Mouse (Mus musculus) heart, postnatal 10 days (tissue): Measurements from ENCODE around the gene Mecr. TPM values are rescaled to one million over a fixed set of nuclear protein-coding genes. Genes with fewer than 3 reads are reported as not detected.
"Not testable (repeated sequence)": the region's sequence is repeated elsewhere in the genome, so short reads cannot be mapped to it uniquely, and the experiment has no call there.

Experiments
- DNase-seq, 2 experiments: peaks; one replicate each; pipeline ENCODE4 v3.0.0; 2021
- intact Hi-C: fragments of 180-260 bp; cut with DNase I; formaldehyde crosslinking; loops from one replicate; pipeline ENCODE4 v1.15.1; 2025
- total RNA-seq, 2 experiments: library from RNA; stranded (reverse); gene quantifications; 2 replicates each; pipeline ENCODE4 v1.2.3; 2021

The Mecr gene
- total RNA-seq = 10 to 100 TPM; 31.7 to 33.2 TPM

DNA sequence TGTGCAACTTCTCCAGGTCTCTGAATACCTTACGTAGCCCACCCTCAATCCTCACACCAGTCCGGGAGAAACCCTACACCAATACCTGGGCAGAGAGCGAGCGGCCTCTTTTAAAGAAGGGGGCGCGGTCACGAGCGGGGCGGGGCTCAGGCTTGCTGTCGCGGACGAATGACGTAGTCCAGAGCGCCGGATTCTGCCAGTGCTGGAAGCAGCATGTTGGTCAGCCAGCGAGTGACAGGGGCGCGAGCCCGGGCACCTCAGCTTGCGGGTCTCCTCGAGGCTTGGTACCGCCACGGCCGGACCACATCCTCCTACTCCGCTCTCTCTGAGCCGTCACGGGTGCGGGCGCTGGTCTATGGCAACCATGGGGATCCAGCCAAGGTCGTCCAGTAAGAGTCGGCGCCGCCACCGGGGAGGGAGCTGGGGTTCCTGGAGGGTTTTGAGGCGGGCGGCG lies at the start of gene Mecr:
Mecr (plus strand) TSS at position 181 of the 454 bp plus-strand sequence.
- intact Hi-C loops = no loop called here

DNA sequence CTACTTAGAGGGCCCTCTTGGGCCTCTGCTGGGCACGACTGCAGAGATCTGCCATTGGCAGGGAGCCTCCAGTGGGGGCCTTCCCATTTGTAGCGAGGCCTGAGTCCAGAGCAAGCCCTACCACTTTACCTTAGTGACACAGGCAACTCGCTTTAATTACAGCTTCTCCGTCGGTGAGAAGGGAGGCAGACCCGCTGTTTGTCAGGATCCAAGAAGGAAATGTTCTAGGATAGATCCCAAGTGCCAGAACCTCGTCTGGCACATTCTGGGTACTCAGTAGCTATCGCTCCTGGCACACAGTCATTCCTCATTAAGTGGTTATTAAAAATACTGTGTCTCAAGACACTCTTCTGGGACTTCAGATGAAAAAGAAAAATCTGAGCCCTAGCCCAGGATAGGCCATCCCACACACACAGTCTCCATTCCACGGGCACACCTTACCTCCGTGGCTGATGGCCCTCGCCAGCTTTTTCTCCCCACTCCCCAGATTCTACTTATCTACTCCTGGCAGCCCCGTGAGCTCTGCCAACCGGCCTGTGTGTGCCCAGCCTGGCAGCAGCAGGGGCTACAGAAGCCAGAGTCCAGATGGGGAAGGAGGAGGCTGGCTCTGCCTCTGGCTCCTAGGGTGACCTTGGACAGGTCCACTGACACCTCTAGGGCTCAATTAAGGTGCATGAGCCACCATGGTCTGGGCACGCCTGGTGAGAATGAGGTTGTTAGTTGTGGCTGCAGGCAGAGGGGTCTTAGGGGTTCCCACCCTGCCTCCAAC lies 46.8 kb upstream of the Mecr start:
- intact Hi-C loops = no loop called here
- DNase-seq = peak; percentile 6 to 8

More for the DNA sequence above, at the start of gene Mecr:
- peak; percentile 94 to 97 for DNase-seq

DNA sequence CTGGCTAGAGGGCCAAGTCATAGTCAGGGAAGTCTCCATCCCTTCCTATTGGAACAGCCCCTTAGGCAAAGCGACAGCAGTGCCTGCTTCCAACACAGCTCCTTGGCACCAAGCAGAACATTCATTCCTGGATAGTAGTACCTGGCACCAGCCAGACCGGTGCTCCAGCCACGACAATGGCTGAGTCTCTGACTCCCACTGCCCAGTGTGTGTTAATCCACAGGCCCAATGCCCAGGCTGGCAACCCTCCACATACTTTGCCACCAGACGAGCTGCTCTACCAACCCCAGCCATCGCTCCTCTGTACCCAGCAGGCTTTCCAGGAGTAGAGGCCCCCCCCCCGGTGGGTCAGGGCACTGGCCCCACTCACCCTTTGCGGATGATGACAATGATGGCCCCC lies 45.8 kb upstream of the Mecr start:
- DNase-seq = peak; percentile 62 to 71
- intact Hi-C loops = no loop called here

DNA sequence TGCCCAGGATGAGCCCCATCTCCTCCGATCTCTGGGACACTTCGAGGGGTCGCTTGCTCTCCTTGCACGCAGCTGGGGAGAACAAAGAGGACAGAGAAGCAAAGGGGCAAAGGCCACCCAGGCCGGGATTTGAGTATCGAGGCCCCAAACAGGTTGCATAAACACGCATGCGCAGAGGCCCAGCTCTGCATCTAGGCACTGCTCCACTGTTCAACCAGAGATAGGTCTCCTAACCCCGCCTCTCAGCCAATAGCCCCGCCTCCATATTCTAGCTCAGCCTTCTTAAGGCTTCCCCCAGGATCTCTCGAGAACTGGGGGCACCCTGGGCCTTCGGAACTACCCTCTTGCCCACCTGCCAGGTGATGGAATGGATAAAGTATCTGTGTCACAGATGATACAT lies 45.4 kb upstream of the Mecr start:
- intact Hi-C loops = no loop called here
- no peak for DNase-seq

DNA sequence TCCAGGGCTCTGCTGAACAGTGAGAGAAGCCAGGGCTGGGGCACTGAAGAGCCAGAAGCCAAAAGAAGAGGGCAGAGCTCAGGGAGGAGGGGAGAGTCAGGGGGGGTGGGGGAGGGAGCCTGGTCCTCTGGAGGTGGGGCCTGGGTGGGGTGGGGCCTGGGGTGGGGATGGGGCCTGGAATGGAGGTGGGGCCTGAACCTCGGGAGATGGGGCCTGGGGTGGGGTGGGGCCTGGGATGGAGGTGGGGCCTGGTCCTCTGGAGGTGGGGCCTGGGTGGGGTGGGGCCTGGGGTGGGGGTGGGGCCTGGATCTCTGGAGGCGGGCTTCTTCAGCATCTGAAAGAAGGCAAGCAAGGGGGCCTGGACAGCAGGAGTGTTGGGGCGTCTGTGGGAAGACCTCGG lies 44.3 kb upstream of the Mecr start:
- no peak for DNase-seq
- intact Hi-C loops = no loop called here

DNA sequence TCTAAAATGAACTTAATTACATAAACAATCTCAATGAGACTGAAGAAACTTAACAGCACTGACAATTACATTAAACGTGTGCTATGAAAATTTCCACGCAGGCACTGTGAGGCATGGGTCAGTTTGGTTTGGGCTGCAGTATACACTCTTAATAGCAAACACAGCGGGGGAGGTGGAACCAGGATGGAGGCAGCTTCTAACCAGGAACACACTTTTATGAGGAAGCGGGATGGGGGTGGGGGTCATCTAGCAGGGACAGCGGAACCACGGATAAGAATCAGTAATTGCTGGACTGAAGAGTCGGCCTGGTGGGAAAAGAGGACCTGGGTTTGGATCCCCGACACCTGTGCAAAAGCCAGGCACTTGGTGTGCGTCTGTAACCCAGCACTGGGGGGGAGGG lies 39.4 kb upstream of the Mecr start:
- DNase-seq = no peak
- intact Hi-C loops = no loop called here

DNA sequence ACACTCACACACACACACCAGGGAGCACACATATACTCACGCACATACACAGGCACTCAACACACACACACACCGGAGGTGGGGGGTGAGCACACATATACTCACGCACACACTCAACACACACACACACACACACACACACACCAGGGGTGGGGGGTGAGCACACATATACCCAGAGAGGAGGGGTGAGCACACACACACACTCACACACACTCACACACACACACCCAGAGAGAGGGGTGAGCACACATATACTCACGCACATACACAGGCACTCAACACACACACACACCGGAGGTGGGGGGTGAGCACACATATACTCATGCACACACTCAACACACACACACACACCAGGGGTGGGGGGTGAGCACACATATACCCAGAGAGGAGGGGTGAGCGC lies 38.5 kb upstream of the Mecr start:
- DNase-seq, intact Hi-C loops: not testable (repeated sequence)

DNA sequence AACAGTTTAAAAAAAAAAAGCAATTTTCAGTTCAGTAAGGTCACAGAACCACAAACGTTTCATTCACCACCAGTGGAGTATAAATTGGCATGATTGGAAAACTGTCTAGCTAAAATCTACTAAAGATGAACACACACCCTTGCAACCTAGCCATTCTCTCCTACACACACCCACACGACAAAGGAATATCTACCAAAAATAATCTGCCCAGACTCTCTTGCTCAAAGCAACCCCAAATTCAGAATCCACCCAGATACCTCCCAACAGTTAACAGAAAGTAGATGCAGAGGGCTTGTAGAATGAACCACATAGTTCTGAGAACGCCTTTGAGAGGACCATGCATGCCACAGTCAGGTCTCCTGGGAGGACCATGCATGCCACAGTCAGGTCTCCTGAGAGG lies 38.0 kb upstream of the Mecr start:
- intact Hi-C loops = no loop called here
- no peak for DNase-seq

DNA sequence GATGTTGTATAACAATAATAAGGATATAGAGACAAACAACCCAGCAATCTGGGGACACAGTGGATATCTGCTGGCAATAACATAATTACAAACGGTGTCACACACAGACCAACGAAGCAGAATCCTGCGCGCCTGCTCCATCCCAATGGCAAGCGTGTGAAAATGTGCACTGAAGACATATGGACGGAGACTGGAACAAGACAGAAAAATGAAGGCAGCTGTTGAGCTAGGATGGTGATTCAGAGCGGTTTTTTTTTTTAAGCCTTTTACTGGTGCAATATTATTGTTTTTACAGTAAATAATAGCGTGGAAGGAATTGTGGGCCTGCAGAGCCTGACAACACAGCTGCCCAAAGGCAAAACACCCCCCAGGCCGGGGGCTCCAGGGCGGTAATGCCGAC lies 30.8 kb upstream of the Mecr start:
- no peak for DNase-seq
- intact Hi-C loops = no loop called here

DNA sequence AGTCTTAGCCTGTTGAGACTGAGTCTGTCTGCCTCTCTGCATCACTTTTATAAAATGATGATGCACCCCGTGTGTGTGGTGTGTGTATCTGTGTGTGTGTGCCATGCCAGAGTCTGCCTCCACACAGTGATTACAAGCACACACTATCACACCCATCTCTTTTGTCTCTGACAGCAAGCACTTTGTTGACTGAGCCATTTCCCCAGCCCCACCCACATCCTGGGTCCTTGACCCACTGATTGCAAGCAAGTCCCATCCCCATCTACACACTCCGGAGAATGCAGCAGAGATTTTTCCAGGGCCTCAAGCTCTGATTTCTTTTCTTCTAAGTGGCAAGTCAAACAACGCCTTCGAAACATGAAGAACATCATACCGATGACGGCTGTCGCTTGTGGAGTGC lies 29.5 kb upstream of the Mecr start:
- intact Hi-C loops = no loop called here
- no peak for DNase-seq

DNA sequence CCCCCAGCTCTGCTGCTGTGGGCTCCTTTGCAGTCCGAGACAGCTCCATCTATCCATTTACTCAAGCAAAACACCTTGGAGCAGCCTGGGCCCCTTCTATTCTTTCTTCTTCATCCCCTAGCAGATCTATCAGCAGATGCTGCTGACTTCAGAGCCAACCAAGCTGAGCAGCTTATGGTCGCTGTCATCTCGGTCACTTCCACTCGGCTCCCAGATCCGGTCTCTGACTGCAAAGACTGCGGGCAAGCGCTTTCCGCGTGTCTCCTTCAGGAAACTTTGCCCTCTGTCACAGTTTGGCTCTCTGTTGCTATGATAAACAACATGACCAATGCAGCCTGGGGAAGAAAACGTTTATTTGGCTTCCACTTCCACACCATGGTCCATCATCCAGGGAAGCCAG lies 28.4 kb upstream of the Mecr start:
- intact Hi-C loops = no loop called here
- no peak for DNase-seq

DNA sequence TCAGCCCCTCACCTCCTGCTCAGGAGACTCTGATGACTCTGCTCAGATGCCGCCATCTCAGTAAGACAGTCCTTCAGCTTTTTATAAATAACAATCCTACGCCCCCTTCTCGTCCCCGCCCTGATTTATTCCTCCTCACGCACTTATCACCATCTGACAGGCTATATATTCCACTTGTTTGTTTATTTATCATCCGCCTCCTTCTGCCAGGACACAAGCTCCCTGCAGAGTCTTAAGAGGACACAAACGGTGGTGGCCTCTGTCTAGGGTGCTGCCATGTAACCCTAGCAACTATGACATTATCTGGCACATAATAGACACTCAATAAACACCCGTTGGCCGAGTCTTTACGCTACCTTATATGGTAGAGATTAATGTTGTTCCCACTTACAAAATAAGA lies 27.5 kb upstream of the Mecr start:
- intact Hi-C loops = no loop called here
- DNase-seq = no peak

DNA sequence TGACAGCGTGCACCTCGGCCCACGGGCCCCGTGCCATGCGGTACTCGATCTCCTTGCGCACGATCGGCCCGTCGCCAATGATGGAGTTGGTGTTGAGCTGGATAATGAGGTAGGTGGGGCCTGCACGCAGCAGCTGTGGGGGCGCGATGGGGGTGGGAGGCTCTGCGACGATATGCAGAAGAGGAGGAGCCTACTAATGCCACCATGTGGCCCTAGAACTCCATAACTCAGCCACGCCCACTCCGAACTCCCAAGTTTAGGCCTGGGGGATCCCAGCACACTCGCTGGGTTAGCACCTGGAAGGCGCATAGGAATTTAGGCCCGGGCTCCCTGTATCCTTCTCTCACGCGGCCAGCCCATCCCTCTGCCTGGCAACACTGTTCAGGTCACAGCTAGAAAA lies 24.3 kb upstream of the Mecr start:
- DNase-seq = no peak
- intact Hi-C loops = no loop called here

DNA sequence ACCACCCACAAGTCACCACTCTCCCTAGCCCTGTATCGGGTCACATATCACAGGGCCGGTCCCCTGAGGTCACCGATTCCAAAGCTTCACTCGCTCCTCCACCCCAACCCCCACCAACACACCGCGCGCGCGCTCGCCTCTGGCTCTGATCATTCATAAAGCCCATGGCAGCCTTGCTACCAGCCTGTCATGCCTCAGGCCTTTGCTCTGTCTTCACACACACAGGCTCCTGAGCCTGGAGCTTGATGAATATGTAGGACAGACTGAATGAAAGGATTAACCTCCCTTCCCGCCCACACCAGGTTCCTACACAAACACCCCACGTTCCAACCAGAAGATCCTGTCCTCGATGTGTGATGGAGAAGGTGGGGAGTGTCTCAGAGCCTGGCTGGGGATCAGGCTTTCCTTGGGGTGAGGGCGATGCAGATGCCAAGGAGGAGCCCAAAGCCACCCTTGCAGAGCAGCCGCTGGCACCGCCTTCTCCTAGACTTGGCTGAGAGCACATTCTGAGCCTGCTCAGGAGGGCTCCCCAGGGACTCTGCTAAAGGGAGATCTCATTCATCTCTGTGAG lies 22.0 kb upstream of the Mecr start:
- intact Hi-C loops = no loop called here

DNA sequence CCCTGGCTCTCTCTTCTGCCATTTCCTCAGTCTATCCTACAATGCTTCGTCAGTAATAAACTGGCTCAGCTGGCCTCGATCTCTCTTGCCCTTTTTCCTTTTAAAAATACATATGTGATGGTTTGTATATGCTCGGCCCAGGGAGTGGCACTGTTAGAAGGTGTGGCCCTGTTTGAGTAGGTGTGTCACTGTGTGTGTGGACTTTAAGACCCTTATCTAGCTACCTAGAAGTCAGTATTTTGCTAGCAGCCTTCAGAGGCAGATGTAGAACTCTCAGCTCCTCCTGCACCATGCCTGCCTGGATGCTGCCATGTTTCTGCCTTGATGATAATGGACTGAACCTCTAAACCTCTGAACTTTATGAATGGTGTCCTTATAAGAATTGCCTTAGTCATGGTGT lies 20.7 kb upstream of the Mecr start:
- DNase-seq = no peak
- intact Hi-C loops = no loop called here

More for the DNA sequence above, 22.0 kb upstream of the Mecr start:
- no peak for DNase-seq

DNA sequence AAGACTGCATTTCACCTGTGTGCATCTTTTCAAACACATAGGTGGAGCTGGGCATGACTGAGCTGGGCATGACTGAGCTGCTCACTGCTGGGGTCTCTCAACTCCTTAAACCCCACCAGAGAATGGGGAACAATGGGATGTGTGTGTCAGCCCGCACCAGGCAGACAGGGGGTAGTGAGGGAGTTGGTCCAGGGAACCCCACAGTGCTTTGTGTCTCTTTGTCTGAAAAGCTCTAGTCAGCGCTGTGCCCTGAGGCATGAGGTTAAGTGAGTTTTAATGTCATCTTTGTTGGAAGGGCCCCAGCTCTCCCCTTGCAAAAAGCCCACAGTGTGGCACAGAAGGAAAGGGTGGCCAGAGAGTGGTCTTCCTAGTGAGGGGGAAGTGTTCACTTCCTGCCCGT lies 18.3 kb upstream of the Mecr start:
- DNase-seq = no peak
- intact Hi-C loops = no loop called here

DNA sequence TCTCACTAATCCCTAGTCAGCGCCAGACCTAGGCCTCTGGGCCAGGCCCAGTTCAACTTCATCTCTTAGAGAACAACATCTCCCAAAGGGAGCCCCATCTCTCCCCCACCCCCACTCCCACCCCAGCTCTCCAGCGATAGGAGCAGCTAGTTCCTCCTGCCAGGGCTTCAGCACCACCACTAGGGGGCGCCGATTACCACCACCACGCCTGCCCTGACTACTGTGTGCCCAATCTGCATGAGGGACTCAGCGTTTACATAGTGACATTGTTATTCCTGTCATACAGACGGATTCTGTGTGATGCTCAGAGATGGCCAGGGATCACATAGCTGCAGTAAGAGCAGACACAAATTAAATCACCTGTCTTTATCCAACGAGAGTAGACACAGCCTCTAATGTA lies 17.4 kb upstream of the Mecr start:
- intact Hi-C loops = no loop called here
- peak; percentile 13 to 31 for DNase-seq

DNA sequence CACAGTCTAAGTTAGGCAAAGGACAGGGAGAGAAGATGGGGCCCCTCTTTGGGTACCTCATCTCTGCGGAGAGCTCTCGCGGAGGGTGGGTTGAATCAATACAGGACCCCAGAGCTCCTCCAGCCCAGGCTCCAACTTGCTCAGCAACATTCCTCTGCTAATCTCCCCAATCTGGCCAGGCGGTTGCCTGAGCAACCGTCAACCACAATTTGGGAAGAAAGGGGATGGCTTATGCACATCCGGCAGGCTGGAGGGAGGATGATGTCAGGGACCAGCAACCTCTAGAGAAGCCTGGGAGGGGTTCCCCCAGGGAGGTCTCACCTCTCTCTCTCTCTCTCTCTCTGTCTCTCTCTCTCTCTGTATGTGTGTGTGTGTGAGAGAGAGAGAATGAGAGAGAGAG lies 16.4 kb upstream of the Mecr start:
- no peak for DNase-seq
- intact Hi-C loops = no loop called here

DNA sequence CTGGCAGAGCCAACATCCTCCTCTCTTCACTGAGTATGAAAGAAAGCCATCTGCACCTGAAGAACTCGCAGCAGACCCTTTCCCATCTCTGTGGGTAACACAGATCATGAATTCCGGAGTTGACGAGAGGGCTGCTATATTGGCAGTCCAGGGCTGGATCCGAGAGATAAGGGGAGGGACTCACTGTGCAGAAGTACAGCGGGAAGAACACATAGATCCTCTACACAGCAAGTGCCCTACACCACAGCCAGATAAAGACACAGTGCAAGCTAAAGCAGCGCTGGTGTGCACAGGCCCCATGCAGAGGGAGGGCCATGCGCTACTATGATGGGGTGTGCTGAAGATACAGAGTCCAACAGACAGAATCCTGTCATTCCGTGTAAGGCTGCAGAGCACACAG lies 14.1 kb upstream of the Mecr start:
- no peak for DNase-seq
- intact Hi-C loops = no loop called here

DNA sequence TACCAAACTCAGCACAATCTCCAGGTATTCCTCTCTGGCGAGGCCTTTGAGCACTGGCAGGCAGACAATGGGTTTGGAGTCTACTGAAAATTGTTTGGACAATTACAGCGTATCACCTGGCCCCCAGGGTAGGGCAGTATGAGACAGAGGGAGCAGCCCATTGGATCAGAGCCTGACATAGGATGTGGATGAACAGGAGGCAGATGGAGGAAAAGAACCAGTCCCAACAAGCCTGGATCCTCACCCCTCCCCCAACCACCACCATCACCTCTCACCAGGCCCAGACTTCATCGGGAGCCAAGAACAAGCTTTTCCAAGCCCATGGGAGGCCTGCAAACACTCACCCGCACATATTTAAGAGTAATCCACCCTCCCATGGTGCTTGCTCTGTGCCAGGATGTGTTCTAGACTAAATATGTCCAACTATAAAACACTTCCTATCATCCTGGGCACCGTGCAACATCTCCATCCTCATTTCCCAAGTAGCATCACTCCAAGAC lies 11.7 kb upstream of the Mecr start:
- intact Hi-C loops = loop anchor here (10.0 kb wide), 2 partner anchors 347 to 427 kb away; no protein-coding TSS in a partner anchor
- no peak for DNase-seq

DNA sequence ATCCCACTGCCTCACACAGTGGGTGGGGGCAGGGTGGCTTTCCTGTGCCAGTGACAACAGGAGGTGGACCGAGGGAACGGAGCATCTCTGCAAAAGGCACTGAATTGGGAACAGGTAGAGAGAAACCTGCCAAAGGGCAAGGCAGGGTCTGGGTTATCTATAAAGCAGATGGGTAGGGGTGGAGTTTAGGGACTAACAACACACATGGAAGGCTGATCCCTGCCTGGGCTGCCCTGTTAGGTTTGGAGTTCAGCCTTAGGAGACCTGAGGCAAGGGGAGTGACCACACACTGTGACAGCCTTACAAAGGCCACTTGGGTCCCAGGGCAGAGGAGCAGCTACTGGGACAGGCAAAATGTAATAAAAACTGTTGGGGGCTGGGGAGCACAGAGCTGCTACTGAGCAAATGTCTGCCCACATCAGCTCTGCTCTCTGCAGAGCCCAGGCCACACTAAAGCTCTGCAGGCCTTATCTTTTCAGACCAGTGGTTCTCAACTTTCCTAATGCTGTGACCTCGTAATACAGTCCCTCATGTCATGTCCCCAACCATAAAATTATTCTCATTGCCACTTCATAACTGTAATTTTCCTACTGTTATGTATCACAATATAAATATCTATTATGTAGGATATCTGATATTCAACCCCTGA lies 10.4 kb upstream of the Mecr start:
- no peak for DNase-seq
- intact Hi-C loops = loop anchor here (10.0 kb wide), 2 partner anchors 348 to 428 kb away; no protein-coding TSS in a partner anchor
